Mouse (Mus musculus) CH12.LX (cell line): ENCODE measurements around the gene Kitl.

ENCODE experiments used
- CTCF ChIP-seq, 2 experiments: IDR thresholded peaks in 1 of 2; conservative IDR thresholded peaks in 1 of 2; 2 replicates each; pipeline ENCODE4 v1.5.1; 2011 to 2012; ENCODE audit warnings: low read depth in 2 of 2, low read length in 2 of 2, improper control_type of control experiment in 1 of 2, inconsistent platforms in 1 of 2, mild to moderate bottlenecking in 1 of 2, moderate library complexity in 1 of 2
- EP300 ChIP-seq: IDR thresholded peaks from 2 replicates; pipeline ENCODE4 v1.6.1; 2011; ENCODE audit warnings: low read length, improper control_type of control experiment
- ETS1 ChIP-seq: conservative IDR thresholded peaks from 2 replicates; pipeline ENCODE4 v1.6.1; 2012; ENCODE audit warnings: low read depth, mild to moderate bottlenecking, inconsistent platforms, low read length, improper control_type of control experiment, moderate library complexity
- MAX ChIP-seq: IDR thresholded peaks from 2 replicates; pipeline ENCODE4 v1.6.1; 2011; ENCODE audit warnings: low read length, improper control_type of control experiment
- RAD21 ChIP-seq: IDR thresholded peaks from 2 replicates; pipeline ENCODE4 v1.6.1; 2011; ENCODE audit warnings: low read depth, mild to moderate bottlenecking, low read length, improper control_type of control experiment, moderate library complexity
- ZMIZ1 ChIP-seq: IDR thresholded peaks from 2 replicates; pipeline ENCODE4 v1.6.1; 2012; ENCODE audit warnings: low read depth, mild to moderate bottlenecking, inconsistent platforms, low read length, improper control_type of control experiment

DNA sequence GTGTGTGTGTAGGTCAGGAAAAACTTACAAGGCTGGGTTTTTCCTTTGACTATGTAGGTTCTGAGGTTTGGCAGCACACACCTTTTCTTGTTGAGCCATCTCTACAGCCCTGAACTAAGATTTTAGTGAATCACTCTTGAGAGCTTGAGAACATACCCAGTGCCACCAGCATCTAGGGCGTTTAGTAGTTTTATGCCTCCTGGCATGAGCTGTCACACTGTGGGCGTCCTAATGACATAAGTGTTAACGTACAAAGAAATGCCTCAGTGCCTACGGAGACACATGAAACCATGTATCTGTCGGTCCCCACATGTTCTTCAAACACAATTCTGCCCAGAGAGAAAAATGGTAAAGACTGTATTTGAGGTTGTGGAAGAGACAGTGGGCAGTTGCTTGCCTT is 15.0 kb downstream of the Kitl start:
- TF ChIP-seq CTCF (conservative IDR thresholded peaks at IDR 0.05 in 1 of 2, IDR thresholded peaks at IDR 0.05 in 1 of 2; ENCODE audit: low read depth in 2 of 2, low read length in 2 of 2) (no peak), EP300 (no peak), RAD21 (no peak), ETS1 (no peak), MAX (no peak), ZMIZ1 (no peak)
